ENCODE assay signal across 10 mouse cellular contexts in the genomic region with DNA sequence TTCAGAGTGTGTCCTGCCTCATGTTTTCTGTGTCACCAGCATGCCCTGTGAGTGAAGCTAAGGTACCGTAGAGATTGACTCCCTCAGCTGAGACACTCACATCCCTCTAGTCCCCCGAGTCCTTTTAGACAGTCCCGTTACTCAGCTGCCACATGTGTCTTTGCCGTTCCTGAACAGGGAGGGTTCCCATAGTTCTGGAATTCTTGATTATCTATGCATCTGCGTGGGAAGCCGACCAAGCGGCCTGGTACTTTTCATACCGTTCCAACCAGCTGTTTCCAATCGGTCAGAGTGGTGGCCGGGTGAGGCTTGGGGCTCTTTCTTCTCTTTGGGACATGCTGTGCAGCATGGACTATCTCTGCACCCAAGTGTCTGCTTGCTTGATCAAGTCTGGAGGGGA.
DNase-seq lines count a peak whose midpoint lies in the region; ATAC-seq and TF ChIP-seq lines count a peak whose summit lies in the region.
"Had no signal": no experiment of that assay in that cellular context is flagged by ENCODE, and none has a peak within 500 bp of the region (broad histone marks: within the 10 kb centered on the region; RNA-seq: fewer than 3 reads in every experiment).

No protein-coding gene starts in this region.

- no peak overlapping the region for H3K27ac ChIP-seq in hindbrain, embryonic 11.5 days (ENCODE audit: low read depth, low read length)
- no peak overlapping the region for H3K27ac ChIP-seq in hindbrain, postnatal 0 days
- H3K27ac ChIP-seq in limb, embryonic 12.5 days: peak overlapping the region; percentile 84
- H3K27ac ChIP-seq in thymus, adult 2 months (ENCODE audit: control insufficient read depth, insufficient read depth, low read length): no peak overlapping the region
- H3K27ac ChIP-seq: liver, embryonic 14.5 days; neural tube, embryonic 12.5 days had no signal

- no peak overlapping the region for H3K9ac ChIP-seq in hindbrain, embryonic 11.5 days (ENCODE audit: low read depth, low read length)
- no peak overlapping the region for H3K9ac ChIP-seq in hindbrain, postnatal 0 days (replicated peaks; ENCODE audit: low read length)
- H3K9ac ChIP-seq in limb, embryonic 12.5 days (replicated peaks): no peak overlapping the region
- H3K9ac ChIP-seq: liver, embryonic 14.5 days; neural tube, embryonic 12.5 days had no signal

- TF ChIP-seq POLR2A in thymus, adult 2 months (IDR thresholded peaks at IDR 0.05; ENCODE audit: control insufficient read depth, extremely low read depth, insufficient read depth, low read length, poor library complexity): no peak

- H3K4me2 ChIP-seq in hindbrain, embryonic 11.5 days (replicated peaks; ENCODE audit: low read depth, low read length): no peak overlapping the region
- H3K4me2 ChIP-seq in hindbrain, postnatal 0 days (ENCODE audit: low read depth, low read length): no peak overlapping the region
- no peak overlapping the region for H3K4me2 ChIP-seq in limb, embryonic 12.5 days
- H3K4me2 ChIP-seq: neural tube, embryonic 12.5 days had no signal

- DNase-seq in hindbrain, embryonic 11.5 days (ENCODE audit: low spot score): peak; percentile 7
- DNase-seq in hindbrain, postnatal 0 days (ENCODE audit: low spot score): no peak
- DNase-seq in NIH3T3 (ENCODE audit: low read depth): peak; percentile 3
- DNase-seq in embryo, embryonic 11 days: peak; percentile 47
- no peak for DNase-seq in thymus, adult 2 months
- no peak for DNase-seq in left cerebral cortex, postnatal 10 days (ENCODE audit: extremely low spot score in 1 of 2, low spot score in 2 of 2)

- H3K27me3 ChIP-seq in hindbrain, embryonic 11.5 days (ENCODE audit: control insufficient read depth, insufficient read depth, low read length): no peaks in the 10 kb centered on the region
- no peaks in the 10 kb centered on the region for H3K27me3 ChIP-seq in hindbrain, postnatal 0 days (ENCODE audit: insufficient read depth, low read length)
- H3K27me3 ChIP-seq in limb, embryonic 12.5 days: no peaks in the 10 kb centered on the region
- no peaks in the 10 kb centered on the region for H3K27me3 ChIP-seq in thymus, adult 2 months (ENCODE audit: control insufficient read depth, insufficient read depth, low read length)
- H3K27me3 ChIP-seq: neural tube, embryonic 12.5 days had no signal

- H3K4me3 ChIP-seq in hindbrain, embryonic 11.5 days (ENCODE audit: low read depth, low read length): no peak overlapping the region
- no peak overlapping the region for H3K4me3 ChIP-seq in hindbrain, postnatal 0 days (ENCODE audit: low read length)
- no peak overlapping the region for H3K4me3 ChIP-seq in limb, embryonic 12.5 days (replicated peaks)
- no peak overlapping the region for H3K4me3 ChIP-seq in thymus, adult 2 months (ENCODE audit: control insufficient read depth, insufficient read depth, low read length)
- H3K4me3 ChIP-seq: neural tube, embryonic 12.5 days had no signal

- TF ChIP-seq CTCF in hindbrain, postnatal 0 days (IDR thresholded peaks at IDR 0.05; ENCODE audit: low read depth): no peak
- no peak for TF ChIP-seq CTCF in thymus, adult 2 months (IDR thresholded peaks at IDR 0.05; ENCODE audit: borderline replicate concordance, control insufficient read depth, extremely low read depth, insufficient read depth, low read length, poor library complexity)

- no peak for ATAC-seq in hindbrain, embryonic 11.5 days (ENCODE audit: low FRiP score)
- no peak for ATAC-seq in hindbrain, postnatal 0 days
- ATAC-seq in limb, embryonic 12.5 days (ENCODE audit: insufficient number of reproducible peaks, insufficient read depth, low FRiP score, low TSS enrichment, low read depth): 0 out of 2 replicates have a peak, but pooled peaks have one; percentile 1

- H3K4me1 ChIP-seq in hindbrain, embryonic 11.5 days (replicated peaks; ENCODE audit: control insufficient read depth, insufficient read depth, low read length): peaks cover 7% of the 10 kb centered on the region; the same call in 1 of the 2 replicates
- no peaks in the 10 kb centered on the region for H3K4me1 ChIP-seq in hindbrain, postnatal 0 days (ENCODE audit: insufficient read depth, low read length)
- peaks cover 40% of the 10 kb centered on the region for H3K4me1 ChIP-seq in limb, embryonic 12.5 days (replicated peaks)
- H3K4me1 ChIP-seq in thymus, adult 2 months (replicated peaks; ENCODE audit: control insufficient read depth, insufficient read depth, low read length): no peaks in the 10 kb centered on the region

- intact Hi-C loops in left cerebral cortex, postnatal 10 days (cut with DNase I): no loop called here

- H3K9me3 ChIP-seq in hindbrain, embryonic 11.5 days (ENCODE audit: control insufficient read depth, low read length): no peaks in the 10 kb centered on the region
- no peaks in the 10 kb centered on the region for H3K9me3 ChIP-seq in hindbrain, postnatal 0 days (ENCODE audit: low read length)
- no peaks in the 10 kb centered on the region for H3K9me3 ChIP-seq in limb, embryonic 12.5 days
- H3K9me3 ChIP-seq: G1E; neural tube, embryonic 12.5 days had no signal

- no peaks in the 10 kb centered on the region for H3K36me3 ChIP-seq in hindbrain, embryonic 11.5 days (ENCODE audit: control insufficient read depth, insufficient read depth, low read length)
- H3K36me3 ChIP-seq in hindbrain, postnatal 0 days (ENCODE audit: insufficient read depth, low read length): no peaks in the 10 kb centered on the region
- H3K36me3 ChIP-seq in limb, embryonic 12.5 days: no peaks in the 10 kb centered on the region
- no peaks in the 10 kb centered on the region for H3K36me3 ChIP-seq in thymus, adult 2 months (ENCODE audit: control insufficient read depth, insufficient read depth, low read length)
- H3K36me3 ChIP-seq: G1E; neural tube, embryonic 12.5 days had no signal

- 52% methylated on average over 10 of the region's 10 CpGs for WGBS in hindbrain, embryonic 11.5 days
- WGBS in hindbrain, postnatal 0 days: 53% methylated on average over 10 of the region's 10 CpGs
- WGBS in limb, embryonic 12.5 days: 33% methylated on average over 10 of the region's 10 CpGs
- WGBS in thymus, adult 2 months: 97% methylated on average over 10 of the region's 10 CpGs

Comparison
In these comparisons a context has a peak if more than half of its experiments do, and no peak if none do; other contexts are left out.
1. DNase-seq: peak in hindbrain, embryonic 11.5 days (single experiment), NIH3T3 (single experiment) and embryo, embryonic 11 days (single experiment); none in hindbrain, postnatal 0 days (single experiment), thymus, adult 2 months (single experiment) and left cerebral cortex, postnatal 10 days (0 of 2).